22 mouse cellular contexts compared by ENCODE assay signal in genomic region chr9:52059788-52060187, GRCm38 (mm10). TPM values are rescaled to one million over a fixed set of nuclear protein-coding genes. Genes with fewer than 3 reads are reported as not detected.
DNase-seq lines count a peak whose midpoint lies in the region; ATAC-seq and TF ChIP-seq lines count a peak whose summit lies in the region.
"Had no signal": no experiment of that assay in that cellular context is flagged by ENCODE, and none has a peak within 500 bp of the region (broad histone marks: within the 10 kb centered on the region; RNA-seq: fewer than 3 reads in every experiment).

No protein-coding gene starts in this region.

- H3K79me2 ChIP-seq in CH12.LX (replicated peaks; ENCODE audit: control insufficient read depth, extremely low read depth, insufficient read depth, poor library complexity, severe bottlenecking) = peaks cover 55% of the 10 kb centered on the region

- H3K27me3 ChIP-seq in forebrain, embryonic 16.5 days (replicated peaks; ENCODE audit: control insufficient read depth, insufficient read depth, low read length) = no peaks in the 10 kb centered on the region
- no peaks in the 10 kb centered on the region for H3K27me3 ChIP-seq in forebrain, embryonic 13.5 days
- H3K27me3 ChIP-seq in CH12.LX (replicated peaks) = no peaks in the 10 kb centered on the region
- H3K27me3 ChIP-seq: embryonic facial prominence, embryonic 15.5 days; forebrain, embryonic 12.5 days; hindbrain, embryonic 12.5 days; intestine, embryonic 15.5 days had no signal

- H3K9me3 ChIP-seq in forebrain, embryonic 16.5 days (ENCODE audit: control insufficient read depth, low read length) = no peaks in the 10 kb centered on the region
- no peaks in the 10 kb centered on the region for H3K9me3 ChIP-seq in forebrain, embryonic 13.5 days (replicated peaks)
- H3K9me3 ChIP-seq in CH12.LX (replicated peaks; ENCODE audit: low read length) = no peaks in the 10 kb centered on the region
- H3K9me3 ChIP-seq: embryonic facial prominence, embryonic 15.5 days; forebrain, embryonic 12.5 days; heart, embryonic 10.5 days; hindbrain, embryonic 12.5 days; intestine, embryonic 15.5 days had no signal

- H3K9ac ChIP-seq in forebrain, embryonic 16.5 days (replicated peaks; ENCODE audit: low read depth, low read length) = no peak overlapping the region
- no peak overlapping the region for H3K9ac ChIP-seq in forebrain, embryonic 13.5 days
- H3K9ac ChIP-seq in CH12.LX (ENCODE audit: insufficient read depth, low read depth) = 0 out of 2 replicates have a peak overlapping the region, but pooled peaks have one; percentile 26
- H3K9ac ChIP-seq: embryonic facial prominence, embryonic 15.5 days; forebrain, embryonic 12.5 days; hindbrain, embryonic 12.5 days; intestine, embryonic 15.5 days had no signal

- DNase-seq in CH12.LX (ENCODE audit: extremely low read depth) = no peak
- DNase-seq in induced T-regulatory cell, adult 2 months (ENCODE audit: low read depth) = peak; percentile 36
- DNase-seq in frontal cortex, postnatal 36 days (ENCODE audit: low spot score in 2 of 2) = no peak
- no peak for DNase-seq in thymus, postnatal 0 days (ENCODE audit: low spot score)
- no peak for DNase-seq in lung, postnatal 10 days
- DNase-seq: adrenal gland, postnatal 14 days; cerebellum, adult 2 months; cerebellum, postnatal 14 days; embryo, embryonic 11 days; gastrocnemius, postnatal 36 days; heart, adult 11 months; heart, postnatal 10 days; heart, postnatal 4 days; kidney, adult 18-20 months had no signal

- dilution Hi-C loops in CH12.LX (cut with MboI; ENCODE audit: extremely low pct_ligation_motif_present, extremely low pct_unique_long_range_greater_than_20kb, low sequenced_read_pairs) = no loop called here

- TF ChIP-seq RAD21 in CH12.LX (IDR thresholded peaks at IDR 0.05; ENCODE audit: low read depth, low read length) = no peak

- H3K4me2 ChIP-seq in forebrain, embryonic 16.5 days (ENCODE audit: low read length) = no peak overlapping the region
- H3K4me2 ChIP-seq in forebrain, embryonic 13.5 days = no peak overlapping the region
- peak overlapping the region; percentile 82 for H3K4me2 ChIP-seq in CH12.LX (ENCODE audit: insufficient read depth, low read depth, poor library complexity, severe bottlenecking)
- H3K4me2 ChIP-seq: embryonic facial prominence, embryonic 15.5 days; forebrain, embryonic 12.5 days; hindbrain, embryonic 12.5 days; intestine, embryonic 15.5 days had no signal

- H3K4me3 ChIP-seq in forebrain, embryonic 16.5 days (replicated peaks; ENCODE audit: low read length) = no peak overlapping the region
- H3K4me3 ChIP-seq in forebrain, embryonic 13.5 days = no peak overlapping the region
- H3K4me3 ChIP-seq in CH12.LX (replicated peaks in 1 of 3; ENCODE audit: low read depth in 2 of 3, low read length in 2 of 3, poor library complexity in 1 of 3) = no peak overlapping the region
- H3K4me3 ChIP-seq: embryonic facial prominence, embryonic 15.5 days; forebrain, embryonic 12.5 days; heart, embryonic 10.5 days; hindbrain, embryonic 12.5 days; intestine, embryonic 15.5 days had no signal

- 0 out of 2 replicates have a peak overlapping the region, but pooled peaks have one; percentile 15 for H3K27ac ChIP-seq in forebrain, embryonic 16.5 days (ENCODE audit: low read length)
- H3K27ac ChIP-seq in forebrain, embryonic 13.5 days = no peak overlapping the region
- no peak overlapping the region for H3K27ac ChIP-seq in CH12.LX (ENCODE audit: insufficient read depth, low read depth)
- H3K27ac ChIP-seq: embryonic facial prominence, embryonic 15.5 days; forebrain, embryonic 12.5 days; heart, embryonic 10.5 days; hindbrain, embryonic 12.5 days; intestine, embryonic 15.5 days had no signal

- TF ChIP-seq POLR2A in CH12.LX (IDR thresholded peaks at IDR 0.05; ENCODE audit: low read depth, low read length) = no peak

- peak; percentile 52 for ATAC-seq in forebrain, embryonic 16.5 days
- no peak for ATAC-seq in forebrain, embryonic 13.5 days
- ATAC-seq: hindbrain, embryonic 16.5 days; intestine, embryonic 15.5 days had no signal

- TF ChIP-seq EP300 in CH12.LX (IDR thresholded peaks at IDR 0.05; ENCODE audit: low read length) = no peak

- peaks cover 7% of the 10 kb centered on the region; the same call in 1 of the 2 replicates for H3K36me3 ChIP-seq in forebrain, embryonic 16.5 days (ENCODE audit: control insufficient read depth, insufficient read depth)
- H3K36me3 ChIP-seq in forebrain, embryonic 13.5 days (ENCODE audit: poor library complexity, severe bottlenecking) = peaks cover 14% of the 10 kb centered on the region
- peaks cover 19 to 44% of the 10 kb centered on the region in 2 experiments for H3K36me3 ChIP-seq in CH12.LX (replicated peaks in 1 of 2; ENCODE audit: control insufficient read depth in 1 of 2, insufficient read depth in 1 of 2, low read length in 1 of 2)
- H3K36me3 ChIP-seq: intestine, embryonic 15.5 days had no signal

- 21% methylated on average over 2 of the region's 2 CpGs for WGBS in forebrain, embryonic 16.5 days
- WGBS in forebrain, embryonic 13.5 days = 69% methylated on average over 2 of the region's 2 CpGs

- no peak for TF ChIP-seq CTCF in CH12.LX (conservative IDR thresholded peaks at IDR 0.05 in 1 of 2, IDR thresholded peaks at IDR 0.05 in 1 of 2; ENCODE audit: low read depth in 2 of 2, low read length in 2 of 2)

- peaks cover 16% of the 10 kb centered on the region for H3K4me1 ChIP-seq in forebrain, embryonic 16.5 days (replicated peaks; ENCODE audit: control insufficient read depth, insufficient read depth, low read length)
- H3K4me1 ChIP-seq in forebrain, embryonic 13.5 days = peaks cover 12% of the 10 kb centered on the region
- peaks cover 9 to 51% of the 10 kb centered on the region in 2 experiments; a peak in 3 of 4 replicates for H3K4me1 ChIP-seq in CH12.LX (ENCODE audit: control insufficient read depth in 1 of 2, insufficient read depth in 2 of 2)
- H3K4me1 ChIP-seq: hindbrain, embryonic 12.5 days; intestine, embryonic 15.5 days had no signal

- in situ Hi-C loops in CH12.LX (cut with MboI; ENCODE audit: low pct_ligation_motif_present, low pct_unique_long_range_greater_than_20kb, low sequenced_read_pairs) = no loop called here

TF ChIP-seq in CH12.LX, 34 proteins besides CTCF, POLR2A, EP300 and RAD21:
- TF ChIP-seq RCOR1 (conservative IDR thresholded peaks at IDR 0.05; ENCODE audit: low read depth, low read length) (no peak), PAX5 (IDR thresholded peaks at IDR 0.05; ENCODE audit: low read length) (no peak), JUND (conservative IDR thresholded peaks at IDR 0.05; ENCODE audit: low read depth, low read length) (no peak), MAZ (IDR thresholded peaks at IDR 0.05; ENCODE audit: low read depth, low read length) (no peak), USF1 (IDR thresholded peaks at IDR 0.05; ENCODE audit: low read depth, low read length) (no peak), MYC (IDR thresholded peaks at IDR 0.05; ENCODE audit: low read depth, low read length) (no peak), MAFK (IDR thresholded peaks at IDR 0.05; ENCODE audit: insufficient replicate concordance, low read length) (no peak), POLR2AphosphoS2 (IDR thresholded peaks at IDR 0.05; ENCODE audit: low read depth, low read length) (no peak), TCF12 (IDR thresholded peaks at IDR 0.05; ENCODE audit: low read depth, low read length) (no peak), NELFE (IDR thresholded peaks at IDR 0.05; ENCODE audit: low read depth, low read length) (no peak), GABPA (IDR thresholded peaks at IDR 0.05; ENCODE audit: insufficient replicate concordance, low read depth, low read length) (no peak), HCFC1 (IDR thresholded peaks at IDR 0.05; ENCODE audit: low read depth, low read length) (no peak), IRF4 (IDR thresholded peaks at IDR 0.05; ENCODE audit: low read depth, low read length) (no peak), CHD2 (IDR thresholded peaks at IDR 0.05; ENCODE audit: low read length) (no peak), ZNF384 (IDR thresholded peaks at IDR 0.05; ENCODE audit: low read depth, low read length) (no peak), MAX (IDR thresholded peaks at IDR 0.05; ENCODE audit: low read length) (no peak), CHD1 (IDR thresholded peaks at IDR 0.05; ENCODE audit: low read depth, low read length) (no peak), SIN3A (IDR thresholded peaks at IDR 0.05; ENCODE audit: low read length) (no peak), ETS1 (conservative IDR thresholded peaks at IDR 0.05; ENCODE audit: low read depth, low read length) (no peak)

RNA-seq across cellular contexts. Expression of gene Rdx, which starts 12.8 kb away (rescaled TPM):
- 87.8 and 109 TPM in 2 replicates for polyA plus RNA-seq in forebrain, embryonic 16.5 days (2015; fragmentation: Nextera tagmentation; extraction: Ambion mirVana)
- polyA plus RNA-seq in forebrain, embryonic 13.5 days (2015; fragmentation: Nextera tagmentation; extraction: Ambion mirVana) = 137 and 148 TPM in 2 replicates
- 86.1 and 97.2 TPM in 2 replicates for total RNA-seq in CH12.LX (2012; rRNA removed)
- total RNA-seq in CH12.LX (2014; rRNA removed) = 157 and 180 TPM in 2 replicates
- polyA plus RNA-seq in CH12.LX (2012; ENCODE audit: insufficient read length, low read depth) = 121 and 125 TPM in 2 replicates
- polyA plus RNA-seq in thymus, postnatal 0 days (2015; fragmentation: Nextera tagmentation; extraction: Ambion mirVana) = 114 and 125 TPM in 2 replicates
